Mouse (Mus musculus): Measurements from ENCODE around the gene Soat1.

DNA sequence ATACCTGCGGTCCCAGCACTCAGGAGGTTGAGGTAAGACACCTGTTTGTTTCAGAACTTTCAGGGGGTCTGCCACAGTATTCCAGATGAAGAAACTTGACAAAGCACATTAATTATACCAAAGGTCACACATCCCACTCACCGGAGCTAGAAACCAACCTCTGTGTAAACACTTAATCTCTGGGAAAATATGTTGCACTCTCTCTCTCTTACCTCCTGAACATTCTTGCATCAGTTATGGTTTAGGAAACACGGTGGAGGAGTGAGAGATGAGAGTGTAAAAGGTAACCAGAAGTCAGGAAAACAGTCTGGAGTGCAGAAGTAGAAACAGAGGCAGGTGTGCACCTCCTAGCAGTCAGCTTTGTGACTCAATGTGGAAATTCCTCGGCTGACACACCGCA, 13.9 kb upstream of the Soat1 start:
- TF ChIP-seq CTCF (conservative IDR thresholded peaks at IDR 0.05; ENCODE audit: low read length) (no peak), NANOG (IDR thresholded peaks at IDR 0.05; ENCODE audit: borderline replicate concordance, low read length) (no peak), POU5F1 (IDR thresholded peaks at IDR 0.05; ENCODE audit: borderline replicate concordance, low read length) (no peak)

All from E14TG2a.4 (cell line).